Mouse (Mus musculus): ENCODE measurements at regions not wholly inside any gene's neighbourhood (a gene's known extent, or its start where the extent isn't known, plus 50 kb on each side); places are given as distances from the start of the nearest gene placed in this dataset.

- in situ Hi-C loops (cut with MboI, MseI), result no loop called here
Measured at GRCm38 (mm10) chr6:144876758-144877157, 95.0 kb upstream of the Sox5 start.

DNA sequence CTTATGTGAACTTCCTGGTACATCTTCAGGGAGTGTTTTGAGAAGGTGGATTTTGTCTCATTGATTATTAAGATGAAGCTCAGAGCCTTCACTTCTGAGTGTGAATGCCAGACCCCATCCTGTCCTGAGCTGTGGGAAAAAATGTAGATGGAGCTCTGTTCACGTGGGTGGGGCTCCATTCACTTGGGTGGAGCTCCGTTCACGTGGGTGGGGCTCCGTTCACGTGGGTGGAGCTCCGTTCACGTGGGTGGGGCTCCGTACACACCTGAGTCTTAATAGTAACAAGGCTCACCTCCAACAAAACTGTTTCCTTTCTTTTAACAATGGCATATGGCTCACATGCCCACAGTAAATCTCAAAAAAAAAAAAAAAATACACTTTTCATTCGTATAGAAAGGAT, 94.1 kb upstream of the Sox5 start:
- in situ Hi-C loops (cut with MboI, MseI), result no loop called here

- in situ Hi-C loops (cut with MboI, MseI), result no loop called here
Measured at GRCm38 (mm10) chr6:144874251-144874650, 92.5 kb upstream of the Sox5 start.

DNA sequence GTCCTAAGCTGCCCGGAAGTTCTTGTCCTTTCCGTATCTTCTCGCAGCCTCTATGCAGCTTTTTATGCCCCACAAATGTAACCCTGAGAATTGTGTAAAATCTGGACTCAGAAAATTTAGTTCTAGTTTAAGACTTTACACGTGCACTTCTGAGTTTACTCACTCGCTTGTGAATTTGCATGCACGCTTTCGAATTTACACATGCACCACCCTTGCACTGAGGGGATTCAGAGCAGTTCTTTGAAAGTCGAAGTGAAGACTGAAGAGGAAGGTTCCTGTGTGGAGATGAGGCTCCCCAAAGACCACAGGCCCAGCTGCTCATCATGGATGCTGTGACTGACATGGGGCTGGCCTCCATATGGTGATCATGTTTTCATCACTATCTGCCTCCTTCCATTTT, 89.2 kb upstream of the Sox5 start:
- in situ Hi-C loops (cut with MboI, MseI), result no loop called here

GRCm38 (mm10) chr6:144867333-144867732, 85.6 kb upstream of the Sox5 start:
- in situ Hi-C loops (cut with MboI, MseI), result no loop called here

DNA sequence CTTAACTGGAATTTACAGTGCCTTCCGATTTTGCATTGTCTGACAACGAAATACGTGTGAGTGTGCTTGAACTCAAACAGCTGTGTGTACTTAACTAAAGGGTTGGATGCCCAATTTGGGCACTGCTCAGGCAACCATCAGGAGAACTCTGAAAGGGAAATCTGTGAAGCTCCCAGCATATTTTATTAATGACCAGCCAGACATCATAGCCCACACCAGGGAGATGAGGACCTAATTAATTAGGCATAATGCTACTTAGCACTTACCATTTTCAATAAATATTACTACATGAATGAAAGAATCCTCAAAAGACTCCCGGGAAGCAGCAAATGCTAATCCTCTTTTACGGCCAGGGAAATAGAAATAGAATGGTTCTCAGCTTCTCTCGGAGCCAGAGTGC, 82.2 kb upstream of the Sox5 start:
- in situ Hi-C loops (cut with MboI, MseI), result loop anchor here (5.0 kb wide), 1 partner anchor 53 kb away; no protein-coding TSS in a partner anchor

- in situ Hi-C loops (cut with MboI, MseI), result loop anchor here (5.0 kb wide), 1 partner anchor 54 kb away; no protein-coding TSS in a partner anchor
Measured at GRCm38 (mm10) chr6:144863430-144863994, 81.7 kb upstream of the Sox5 start.

DNA sequence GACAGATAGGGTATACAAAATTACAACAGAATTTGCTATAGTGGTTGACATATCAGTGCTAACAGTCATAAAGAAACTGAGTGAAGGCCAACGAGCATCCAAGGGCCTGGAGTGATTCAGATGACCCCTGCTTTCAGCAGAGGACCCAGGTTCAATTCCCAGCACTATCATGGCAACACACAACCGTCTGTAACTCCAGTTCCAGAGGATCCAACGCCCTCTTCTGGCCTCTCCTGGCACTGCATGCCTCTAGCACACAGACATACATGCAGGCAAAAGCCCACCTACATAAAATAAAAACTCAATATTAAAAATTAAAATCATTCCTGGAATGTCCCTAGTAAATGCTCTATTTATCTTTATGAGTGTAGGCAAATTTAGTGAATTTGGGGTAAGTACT, 59.7 kb upstream of the Sox5 start:
- in situ Hi-C loops (cut with MboI, MseI), result no loop called here

GRCm38 (mm10) chr6:144839383-144839782, 57.6 kb upstream of the Sox5 start:
- in situ Hi-C loops (cut with MboI, MseI), result no loop called here

- in situ Hi-C loops (cut with MboI, MseI), result no loop called here
Measured at GRCm38 (mm10) chr6:144834323-144835183, 52.8 kb upstream of the Sox5 start.
